Mouse (Mus musculus) inflammation-experienced regulatory T-cells, adult 6 months (primary cell): ENCODE measurements around the gene Patl1. TPM values are rescaled to one million over a fixed set of nuclear protein-coding genes. Genes with fewer than 3 reads are reported as not detected.
"Not testable (repeated sequence)": the region's sequence is repeated elsewhere in the genome, so short reads cannot be mapped to it uniquely, and the experiment has no call there.

Experiments
- ATAC-seq: one replicate; pipeline ENCODE4 v1.8.0; 2017
- polyA plus RNA-seq, 3 experiments: library from polyadenylated mRNA; unstranded; fragments of 100-300 nt; shearing (Covaris generic); gene quantifications; one replicate each; pipeline ENCODE4 v1.2.1; 2017

Gene Patl1
- polyA plus RNA-seq, 3 experiments from 2014 or later, result 15.0 to 18.6 (median 17.1) TPM

DNA sequence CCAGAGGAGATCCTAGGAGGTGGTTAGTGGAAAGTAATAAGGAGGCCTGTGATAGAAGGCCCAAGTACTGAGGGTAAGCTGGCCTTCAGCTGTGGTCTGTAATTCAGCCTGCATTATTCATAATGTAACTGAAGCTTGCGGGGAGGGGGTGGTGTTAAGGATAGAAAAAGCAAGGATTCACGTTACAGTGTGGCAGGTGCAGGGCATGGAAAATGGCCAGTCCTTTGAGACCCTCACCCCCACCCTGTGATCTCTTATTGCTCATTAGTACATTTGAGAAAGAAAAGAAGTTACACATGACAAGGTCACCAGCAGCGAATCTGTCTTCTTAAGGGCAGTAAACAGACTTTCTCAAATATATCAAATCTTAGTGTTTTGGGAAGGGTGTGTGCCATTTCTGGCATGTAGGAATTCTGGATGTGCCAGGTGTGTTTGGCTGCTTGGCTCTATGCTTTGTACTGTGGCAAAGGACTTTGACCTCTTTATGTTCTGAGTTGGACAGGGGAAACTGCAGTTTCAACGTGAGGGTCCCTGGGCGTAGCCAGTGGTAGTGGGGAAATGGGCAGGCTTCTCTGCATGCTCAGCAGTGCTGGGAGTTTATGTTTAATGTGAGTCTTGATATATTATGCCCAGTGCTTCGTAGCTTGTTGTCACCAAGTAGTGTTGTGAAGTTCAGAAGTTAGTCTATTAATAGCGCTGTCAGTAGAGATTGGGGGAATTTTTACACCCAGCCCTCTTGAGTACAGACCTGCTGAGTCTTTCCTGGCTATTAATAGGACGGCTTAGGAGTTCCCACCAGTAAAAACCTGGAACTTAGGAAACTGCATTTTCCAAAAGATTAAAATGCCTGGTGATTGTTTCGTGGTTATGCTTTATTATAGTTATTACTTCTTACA, 57.2 kb downstream of the Patl1 start:
- no peak for ATAC-seq

DNA sequence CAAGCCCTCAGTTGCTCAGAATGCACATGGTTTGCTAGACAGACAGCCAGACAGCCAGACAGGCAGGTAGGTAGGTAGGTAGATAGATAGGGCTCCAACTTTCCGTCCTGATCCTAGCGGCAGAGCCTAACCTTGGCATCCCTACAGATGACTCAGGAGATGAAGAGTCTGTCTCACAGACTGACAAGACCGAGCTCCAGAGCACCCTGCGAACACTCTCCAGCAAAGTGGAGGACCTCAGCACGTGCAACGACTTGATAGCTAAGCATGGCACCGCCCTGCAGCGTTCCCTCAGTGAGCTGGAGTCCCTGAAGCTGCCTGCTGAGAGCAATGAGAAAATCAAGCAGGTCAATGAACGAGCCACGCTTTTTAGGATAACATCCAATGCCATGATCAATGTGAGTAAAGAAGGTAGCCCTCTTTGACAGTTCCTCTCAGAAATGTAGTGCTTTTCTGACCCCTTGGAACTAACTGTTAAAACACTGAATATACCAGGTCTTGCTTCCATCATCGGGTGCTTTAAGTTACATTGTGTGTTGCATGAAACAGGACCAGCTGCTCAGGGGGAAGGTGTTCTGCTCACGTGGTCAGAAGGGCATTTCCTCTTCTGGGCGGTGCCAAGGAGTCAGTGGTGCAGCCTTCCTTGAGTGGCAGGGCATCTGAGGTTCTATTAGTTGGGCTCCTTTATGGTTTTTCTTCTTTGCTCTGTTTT, 61.5 kb downstream of the Patl1 start:
- ATAC-seq, result no peak

DNA sequence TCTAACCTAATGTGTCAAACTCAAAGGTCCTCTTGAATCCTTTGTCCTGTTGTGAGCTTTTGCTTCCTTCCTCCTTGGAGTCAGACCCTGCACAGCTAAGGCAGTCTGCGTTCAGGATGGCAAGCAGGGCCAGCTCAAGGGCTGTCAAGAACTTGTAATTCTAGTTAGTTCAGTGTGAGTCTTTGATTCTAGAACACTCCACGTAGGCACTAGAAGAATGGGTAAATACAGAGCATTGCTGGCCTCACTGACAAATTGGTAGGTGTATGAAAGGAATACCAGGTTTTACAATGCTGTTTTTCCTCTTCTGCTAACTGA, 62.0 kb downstream of the Patl1 start:
- no peak for ATAC-seq

DNA sequence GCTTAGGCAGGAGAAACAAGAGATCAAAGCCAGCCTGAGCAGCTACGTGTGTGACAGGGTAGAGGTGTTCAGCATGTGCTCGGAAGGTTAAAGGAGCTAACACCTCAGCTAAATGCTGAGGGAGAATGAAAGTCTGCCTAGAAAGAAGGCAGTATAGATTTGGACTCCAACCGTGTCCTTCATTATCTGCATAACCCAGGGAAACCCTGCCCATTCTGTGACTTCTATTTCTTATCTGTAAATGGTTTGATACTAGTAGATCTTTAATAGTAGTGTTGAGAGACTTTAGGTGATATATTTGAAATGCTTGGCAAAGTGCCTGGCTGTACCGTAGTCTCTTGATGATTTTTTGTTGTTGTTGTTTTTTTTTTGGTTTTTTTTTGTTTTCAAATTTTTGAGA, 63.5 kb downstream of the Patl1 start:
- no peak for ATAC-seq

DNA sequence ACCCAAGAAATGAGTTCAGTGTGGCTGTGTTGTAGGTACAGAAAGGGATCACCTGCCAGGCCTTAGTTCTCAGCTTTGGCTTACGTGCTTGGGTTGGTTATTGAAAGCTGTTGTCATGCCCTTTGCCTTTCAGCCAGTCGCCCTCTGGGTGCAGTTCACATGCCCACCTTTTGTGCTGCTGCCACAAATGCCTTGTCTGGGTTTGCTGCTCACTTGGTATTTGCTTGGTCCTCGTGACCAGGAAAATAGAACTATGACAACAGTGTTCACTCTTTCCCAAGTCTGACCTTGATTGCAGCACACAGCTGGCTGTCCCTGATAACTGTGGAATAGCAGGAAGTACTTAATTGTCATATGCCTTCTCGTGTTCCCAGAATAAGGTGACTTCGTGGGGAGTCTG, 65.2 kb downstream of the Patl1 start:
- ATAC-seq, result no peak

DNA sequence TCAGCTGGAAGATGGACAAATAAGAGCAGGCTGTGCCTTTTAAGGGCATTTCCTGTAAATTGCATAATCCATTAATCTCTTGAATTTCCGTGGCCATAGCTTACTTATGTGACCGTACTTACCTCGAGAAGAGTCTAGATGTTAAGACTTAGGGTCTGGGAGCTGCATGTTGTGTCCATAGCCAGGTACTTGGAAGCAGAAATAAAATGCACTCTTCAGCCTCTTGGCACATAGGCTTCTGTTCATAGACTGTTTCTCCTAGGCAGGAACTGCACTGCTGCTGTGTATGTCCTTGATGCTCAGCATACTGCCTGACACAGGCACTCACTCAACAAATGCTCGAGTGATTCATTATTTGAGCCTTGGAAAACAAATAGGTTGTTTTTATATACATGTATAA, 68.3 kb downstream of the Patl1 start:
- no peak for ATAC-seq

DNA sequence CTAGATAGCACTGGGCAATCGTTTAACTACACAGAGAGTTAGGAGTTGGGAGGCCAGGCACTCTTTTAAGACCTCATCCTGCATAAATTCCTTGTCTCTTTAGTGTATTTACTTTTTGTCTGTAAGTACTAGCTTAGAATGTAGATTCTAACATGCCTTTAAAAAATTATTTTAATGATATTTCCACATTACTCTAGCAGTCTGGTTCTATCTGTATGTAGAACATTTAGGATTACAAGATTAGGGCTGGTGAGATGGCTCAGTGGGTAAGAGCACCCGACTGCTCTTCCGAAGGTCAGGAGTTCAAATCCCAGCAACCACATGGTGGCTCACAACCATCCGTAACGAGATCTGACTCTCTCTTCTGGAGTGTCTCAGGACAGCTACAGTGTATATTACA, 72.4 kb downstream of the Patl1 start:
- not testable (repeated sequence) for ATAC-seq

DNA sequence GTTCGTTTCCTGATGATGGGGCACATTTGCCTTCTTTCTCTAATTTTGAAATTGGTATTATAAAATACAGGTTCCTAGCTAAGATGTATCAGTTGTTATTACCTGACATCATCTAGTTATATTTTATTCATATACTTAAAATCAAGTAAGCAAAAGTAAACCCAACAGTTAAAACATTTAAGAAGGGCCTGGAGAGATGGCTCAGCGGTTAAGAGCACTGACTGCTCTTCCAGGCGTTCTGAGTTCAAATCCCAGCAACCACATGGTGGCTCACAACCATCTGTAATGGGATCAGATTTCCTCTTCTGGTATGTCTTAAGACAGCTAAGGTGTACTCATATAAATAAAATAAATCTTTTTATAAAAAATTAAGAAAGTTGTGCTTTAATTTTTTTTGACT, 75.6 kb downstream of the Patl1 start:
- ATAC-seq, result no peak

DNA sequence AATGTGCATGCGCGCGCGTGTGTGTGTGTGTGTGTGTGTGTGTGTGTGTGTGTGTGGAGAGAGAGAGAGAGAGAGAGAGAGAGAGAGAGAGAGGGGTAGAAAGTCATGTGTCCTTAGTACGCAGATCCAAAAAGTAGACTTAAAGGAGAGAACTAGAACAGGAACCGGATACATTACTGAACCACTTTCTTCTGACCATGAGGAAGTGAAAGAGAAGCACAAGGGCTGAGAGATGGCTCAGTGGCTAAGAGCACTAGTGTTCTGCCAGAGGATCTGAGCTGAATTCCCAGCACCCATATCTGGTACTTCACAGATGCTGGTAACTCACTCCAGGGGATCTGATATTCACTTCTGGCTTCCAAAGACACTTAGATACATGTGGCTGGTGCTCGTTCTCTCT, 77.1 kb downstream of the Patl1 start:
- ATAC-seq, result no peak

DNA sequence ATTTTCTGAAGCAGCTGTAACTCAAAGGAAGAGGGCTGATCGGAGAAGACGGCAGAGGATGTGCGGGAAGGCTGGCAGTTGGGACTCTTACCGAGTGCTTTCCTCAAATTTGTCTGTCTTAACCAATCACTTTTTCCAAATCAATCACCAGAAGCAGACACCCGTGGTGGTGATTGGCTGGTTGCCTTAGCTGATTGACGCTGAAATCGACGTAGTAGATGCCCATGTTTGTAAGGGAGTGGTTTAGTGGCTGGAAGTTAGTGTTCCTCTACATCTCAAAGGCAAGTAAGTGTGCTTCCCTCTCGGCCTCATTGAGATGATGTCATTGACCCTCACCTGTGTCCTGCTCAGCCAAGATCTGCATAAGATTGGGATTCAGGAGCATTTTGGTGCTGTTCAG, 79.8 kb downstream of the Patl1 start:
- no peak for ATAC-seq

DNA sequence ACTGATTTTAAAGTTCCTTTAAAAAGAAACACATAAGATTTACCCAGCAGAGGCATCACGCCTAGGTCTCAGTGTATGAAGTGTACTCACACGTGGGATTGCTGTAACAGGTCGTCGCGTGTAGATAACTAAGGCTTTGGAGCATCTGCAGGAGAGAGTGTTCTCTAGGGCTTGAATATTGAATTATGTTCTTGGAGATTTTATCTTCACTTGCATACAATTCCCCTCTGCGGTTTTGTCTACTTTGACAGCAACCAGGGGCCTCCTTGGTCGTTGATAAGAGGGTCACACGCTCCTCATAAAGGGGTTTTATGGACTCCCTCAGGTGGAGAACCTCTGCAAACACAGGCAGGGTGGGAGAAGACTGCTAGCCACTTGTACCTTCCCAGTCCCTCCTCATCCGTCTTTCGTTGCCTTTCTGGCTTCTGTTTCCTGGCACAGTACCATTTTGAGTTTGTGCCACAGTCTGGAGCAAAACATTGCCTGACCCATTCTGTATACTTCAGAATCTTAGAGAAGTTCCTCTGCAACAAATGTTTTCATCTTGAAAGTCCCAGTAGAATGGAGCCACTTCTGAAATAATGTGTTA, 80.3 kb downstream of the Patl1 start:
- no peak for ATAC-seq

Other genes starting within 250 kb of the Patl1 start
- not detected for gene Oosp1, start 221.2 kb upstream of the Patl1 start, polyA plus RNA-seq
- gene Oosp3, start 215.3 kb upstream of the Patl1 start, polyA plus RNA-seq, result not detected
- gene Gif, start 164.8 kb upstream of the Patl1 start, polyA plus RNA-seq, result not detected
- gene Mrpl16, start 142.0 kb upstream of the Patl1 start, polyA plus RNA-seq, result 10 to 100 TPM; 34.9 to 46.7 (median 44.9) TPM
- 1 to 10 TPM; 2.1 to 3.3 (median 3.2) TPM for gene Stx3, start 93.0 kb upstream of the Patl1 start, polyA plus RNA-seq
- gene Olfr1417, start 73.2 kb upstream of the Patl1 start, polyA plus RNA-seq, result not detected
- not detected for gene Olfr1418, start 51.3 kb upstream of the Patl1 start, polyA plus RNA-seq
- not detected for gene Olfr1419, start 37.3 kb upstream of the Patl1 start, polyA plus RNA-seq
- gene Olfr1420, start 25.8 kb upstream of the Patl1 start, polyA plus RNA-seq, result under 1 TPM in 1 of 3 experiments, not detected in 2; 0.31 TPM
- gene Osbp, start 53.5 kb downstream of the Patl1 start, polyA plus RNA-seq, result 1 to 10 TPM; 7.1 to 8.4 (median 8.3) TPM
- under 1 TPM in 1 of 3 experiments, not detected in 2; 0.16 TPM for gene Olfr1423, start 128.9 kb downstream of the Patl1 start, polyA plus RNA-seq
- gene Olfr1424, start 150.3 kb downstream of the Patl1 start, polyA plus RNA-seq, result not detected
- gene Olfr1425, start 165.3 kb downstream of the Patl1 start, polyA plus RNA-seq, result not detected
- gene Olfr1426, start 179.6 kb downstream of the Patl1 start, polyA plus RNA-seq, result not detected
- gene Olfr1427, start 190.9 kb downstream of the Patl1 start, polyA plus RNA-seq, result not detected
- not detected for gene Olfr1428, start 203.5 kb downstream of the Patl1 start, polyA plus RNA-seq
- gene Olfr76, start 210.8 kb downstream of the Patl1 start, polyA plus RNA-seq, result under 1 TPM in 1 of 3 experiments, not detected in 2; 0.21 TPM